Mouse (Mus musculus): ENCODE results near the gene Ccin.

DNA sequence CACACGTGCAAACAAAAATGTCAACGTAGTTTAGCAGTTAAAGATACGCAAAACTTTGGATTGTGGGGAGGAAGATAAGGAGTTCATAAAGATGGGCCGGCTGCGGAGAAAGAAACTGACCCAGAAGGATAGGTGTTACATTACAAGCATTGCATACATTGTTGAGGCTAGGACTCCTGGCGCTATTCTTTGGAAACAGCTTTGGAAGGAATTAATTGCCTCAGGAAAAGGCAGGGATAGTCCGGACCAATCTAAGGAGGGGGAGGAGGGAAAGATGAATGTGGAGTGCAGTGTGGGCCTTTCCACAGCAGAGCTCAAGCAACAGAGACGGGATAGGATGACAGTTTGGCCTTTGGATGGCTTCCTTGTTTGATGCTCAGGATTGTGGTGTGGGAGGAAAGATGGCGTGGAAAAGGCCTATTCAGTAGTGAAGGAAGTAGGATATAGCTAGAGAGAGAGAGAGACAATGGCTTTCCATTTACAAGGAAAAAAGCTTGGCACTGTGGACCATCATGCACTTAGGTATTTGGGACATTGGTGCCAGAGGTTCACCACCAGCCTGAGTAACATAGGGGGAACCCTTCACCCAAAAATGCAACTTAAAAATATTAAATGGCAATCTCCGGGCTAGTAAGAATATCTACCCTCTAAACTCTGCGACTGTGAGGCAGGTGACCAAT, 30.2 kb downstream of the Ccin start:
- no peak for TF ChIP-seq CTCF (IDR thresholded peaks at IDR 0.05; ENCODE audit: control insufficient read depth, insufficient read depth, low read length)
- TF ChIP-seq POLR2A (IDR thresholded peaks at IDR 0.05; ENCODE audit: borderline replicate concordance, control insufficient read depth, low read depth, low read length) = no peak
